Mouse (Mus musculus) spleen, embryonic (tissue): ENCODE measurements around the gene Gcgr.

Source experiments
- CTCF ChIA-PET: fragments of 350-600 bp; sonication (Branson Sonifier 250); formaldehyde crosslinking; loops from one replicate; lab custom pipeline; 2022; lab: Charles Lee

Gcgr gene

DNA sequence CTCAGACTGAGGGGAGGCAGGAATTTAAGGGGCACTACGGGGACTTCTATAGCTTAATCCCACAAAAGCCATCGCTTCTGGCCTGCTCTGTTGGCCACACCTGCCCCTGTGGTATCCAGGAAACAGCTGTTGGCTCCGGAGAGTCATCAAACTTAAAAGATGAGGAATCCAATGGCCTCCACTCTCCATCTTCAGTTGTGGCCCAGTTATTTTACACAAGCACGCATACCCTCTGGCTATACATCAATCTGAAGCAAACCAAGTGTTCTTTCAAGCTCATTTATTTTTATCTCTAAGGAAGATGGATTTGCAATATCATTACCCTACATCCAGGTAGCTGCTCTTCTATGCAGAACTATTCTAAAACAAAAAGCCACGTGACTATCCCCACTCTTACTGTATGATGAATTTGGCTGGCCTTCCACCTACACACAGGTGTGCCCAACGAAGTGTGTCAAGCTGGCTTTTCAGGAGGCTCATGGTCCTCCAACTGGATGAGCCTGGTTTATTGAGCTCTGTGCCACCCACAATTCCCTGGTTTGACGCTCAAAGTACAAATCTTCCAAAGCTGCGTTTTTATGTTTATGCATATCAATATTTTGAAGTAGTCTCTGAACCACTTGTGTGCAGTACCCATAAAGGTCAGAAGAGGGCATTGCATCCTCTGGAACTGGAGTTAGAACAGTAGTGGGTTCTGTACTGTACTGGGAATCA is 51.9 kb downstream of the Gcgr start:
- CTCF ChIA-PET = interaction anchor here (0.5 to 1.5 kb wide), 5 partner anchors 8 to 93 kb away, joined by 3 to 6 read pairs (median 4); no protein-coding TSS in a partner anchor

DNA sequence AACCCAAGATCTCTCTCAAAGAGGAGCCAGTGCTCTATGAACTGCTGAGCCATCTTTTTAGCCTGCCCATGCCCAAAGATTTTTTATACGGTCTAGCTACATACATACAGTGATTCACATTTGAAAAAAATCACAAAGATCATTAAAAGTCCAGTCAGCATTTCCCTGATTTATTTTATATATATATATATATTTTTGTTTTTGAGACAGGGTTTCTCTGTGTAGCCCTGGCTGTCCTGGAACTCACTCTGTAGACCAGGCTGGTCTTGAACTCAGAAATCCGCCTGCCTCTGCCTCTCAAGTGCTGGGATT is 52.4 kb downstream of the Gcgr start:
- CTCF ChIA-PET = interaction anchor here (0.5 to 1.5 kb wide), 2 partner anchors 9 to 93 kb away, joined by 3 to 4 read pairs; no protein-coding TSS in a partner anchor

DNA sequence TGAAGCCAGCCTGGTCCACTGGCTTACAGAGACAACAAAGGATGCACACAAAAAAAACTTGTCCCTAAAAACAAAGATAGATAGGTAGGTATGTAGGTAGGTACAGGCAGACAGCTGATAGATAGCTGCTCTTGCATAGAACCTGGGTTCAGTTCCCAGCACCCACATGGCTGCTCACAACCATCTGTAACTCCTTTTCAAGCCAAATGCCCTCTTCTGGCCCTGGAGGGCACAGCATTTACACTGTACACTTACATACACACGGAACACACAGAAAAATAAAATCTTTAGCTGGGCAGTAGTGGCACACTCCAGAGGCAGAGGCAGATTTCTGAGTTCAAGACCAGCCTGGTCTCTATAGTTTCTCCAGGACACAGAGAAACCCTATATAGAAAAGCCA is 53.4 kb downstream of the Gcgr start:
- CTCF ChIA-PET = no interaction called here

DNA sequence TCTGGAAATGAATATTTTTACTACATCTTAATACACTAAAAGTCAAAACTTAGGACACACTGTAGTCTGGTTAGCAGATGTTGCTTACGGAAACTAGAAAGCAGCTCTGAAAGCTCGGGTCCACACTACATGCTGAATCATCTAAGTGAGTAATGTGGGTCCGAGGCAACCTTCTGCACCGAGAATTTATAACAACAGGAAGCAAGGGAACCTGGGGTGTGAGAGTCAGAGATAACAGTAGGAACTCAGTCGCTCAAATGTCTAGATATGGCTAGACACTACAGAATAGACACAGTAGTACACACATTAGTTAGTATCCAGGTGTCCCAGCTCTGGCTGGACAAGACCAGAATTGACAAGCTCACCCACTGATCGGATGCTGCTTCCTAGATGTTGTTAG is 58.0 kb downstream of the Gcgr start:
- CTCF ChIA-PET = no interaction called here
